Mouse (Mus musculus) brain, adult 2 months (tissue): ENCODE measurements at regions not wholly inside any gene's neighbourhood (a gene's known extent, or its start where the extent isn't known, plus 50 kb on each side); places are given as distances from the start of the nearest gene placed in this dataset.
A peak's percentile ranks its signal among the peaks of the same experiment; 100 is the strongest.

Source experiments
- DNase-seq: peaks from one replicate; pipeline ENCODE4 v3.0.0; 2011; ENCODE audit warnings: low read depth, low spot score

- peak; percentile 74 for DNase-seq
Observed at GRCm38 (mm10) chr3:19062249-19062859, 566.1 kb downstream of the 1700064H15Rik start.

DNA sequence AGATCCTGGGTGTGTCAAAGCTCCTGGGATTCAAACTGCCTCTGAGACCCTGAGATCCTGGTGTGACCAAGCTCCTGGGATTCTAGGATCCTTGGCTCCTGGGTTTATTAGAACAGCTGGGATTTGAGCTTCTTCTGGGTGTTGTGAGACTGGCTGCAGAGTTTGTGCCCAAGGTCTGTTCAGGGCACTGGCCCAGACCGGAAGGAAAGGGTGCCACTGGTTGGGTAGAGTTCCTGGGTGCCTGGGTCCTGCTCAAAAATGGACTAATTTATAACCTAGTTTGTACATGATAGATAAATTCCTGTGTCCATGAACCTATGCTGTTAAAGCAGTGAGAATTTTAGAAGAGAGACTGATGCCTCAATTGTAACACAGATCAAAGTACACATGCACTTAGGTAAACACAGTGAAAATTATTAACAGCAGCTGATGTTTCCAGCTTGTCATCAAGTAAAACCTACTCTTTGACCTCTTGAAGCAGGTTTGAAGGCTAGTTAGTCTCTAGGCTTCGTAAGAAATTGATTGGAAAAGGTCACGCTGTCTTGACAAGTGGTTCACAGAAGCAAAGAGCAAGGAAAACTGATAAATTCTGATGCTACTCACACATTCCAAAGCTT is 561.2 kb downstream of the 1700064H15Rik start:
- DNase-seq, result no peak
